19 mouse cellular contexts compared by ENCODE assay signal in the genomic region with DNA sequence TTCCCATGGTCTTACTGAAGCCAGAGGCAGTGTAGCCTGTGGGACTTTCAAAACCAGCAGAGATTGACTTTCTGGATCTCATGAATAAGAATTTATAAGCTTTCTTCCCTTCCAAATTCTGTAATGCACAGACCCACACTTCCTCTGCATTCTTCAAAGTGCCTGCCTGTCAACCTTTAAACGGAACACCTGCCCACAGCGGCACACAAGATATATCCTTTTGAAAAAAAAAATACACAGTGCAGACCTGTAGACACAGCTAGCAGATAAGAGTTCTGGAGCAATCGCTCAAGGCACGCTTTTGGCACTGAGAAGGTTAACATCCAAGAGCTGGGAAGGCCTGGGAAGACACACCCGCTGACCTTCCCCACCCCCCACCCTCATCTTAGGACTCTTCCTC.
DNase-seq lines count a peak whose midpoint lies in the region; ATAC-seq and TF ChIP-seq lines count a peak whose summit lies in the region.
"Had no signal": no experiment of that assay in that cellular context is flagged by ENCODE, and none has a peak within 500 bp of the region (broad histone marks: within the 10 kb centered on the region; RNA-seq: fewer than 3 reads in every experiment).

No protein-coding gene starts in this region.

- 50% methylated on average over 5 of the region's 5 CpGs for WGBS in heart, embryonic 10.5 days
- WGBS in heart, embryonic 12.5 days: 40% methylated on average over 5 of the region's 5 CpGs
- 31% methylated on average over 5 of the region's 5 CpGs for WGBS in stomach, embryonic 15.5 days

- H3K9ac ChIP-seq in heart, embryonic 12.5 days: no peak overlapping the region
- no peak overlapping the region for H3K9ac ChIP-seq in stomach, embryonic 15.5 days
- H3K9ac ChIP-seq: hindbrain, embryonic 14.5 days; limb, embryonic 13.5 days; liver, postnatal 0 days had no signal

- H3K9me3 ChIP-seq in heart, embryonic 10.5 days: no peaks in the 10 kb centered on the region
- no peaks in the 10 kb centered on the region for H3K9me3 ChIP-seq in heart, embryonic 12.5 days (replicated peaks)
- H3K9me3 ChIP-seq in stomach, embryonic 15.5 days: no peaks in the 10 kb centered on the region
- H3K9me3 ChIP-seq: limb, embryonic 13.5 days had no signal

- TF ChIP-seq CTCF in layer of hippocampus, adult 2 months (conservative IDR thresholded peaks at IDR 0.05): no peak

- no peaks in the 10 kb centered on the region for H3K27me3 ChIP-seq in heart, embryonic 10.5 days (ENCODE audit: insufficient read depth, poor library complexity, severe bottlenecking)
- H3K27me3 ChIP-seq in heart, embryonic 12.5 days (replicated peaks): no peaks in the 10 kb centered on the region
- H3K27me3 ChIP-seq in stomach, embryonic 15.5 days (replicated peaks): no peaks in the 10 kb centered on the region
- H3K27me3 ChIP-seq: limb, embryonic 13.5 days had no signal

- peak overlapping the region; percentile 76 for H3K27ac ChIP-seq in heart, embryonic 10.5 days
- H3K27ac ChIP-seq in heart, embryonic 12.5 days (ENCODE audit: poor library complexity, severe bottlenecking): no peak overlapping the region
- H3K27ac ChIP-seq in layer of hippocampus, adult 2 months: peak overlapping the region; percentile 10; the same call in 1 of the 2 replicates
- H3K27ac ChIP-seq in stomach, embryonic 15.5 days: peak overlapping the region; percentile 61; the same call in 1 of the 2 replicates
- H3K27ac ChIP-seq: hindbrain, embryonic 14.5 days; limb, embryonic 13.5 days had no signal

- no peak for ATAC-seq in heart, embryonic 12.5 days (ENCODE audit: insufficient number of reproducible peaks, low FRiP score)
- peak; percentile 10 for ATAC-seq in CD4-positive, CD25-positive, alpha-beta regulatory T cell, adult 4 months
- ATAC-seq in stomach, embryonic 15.5 days (ENCODE audit: insufficient read depth, low FRiP score, low read depth): no peak
- ATAC-seq: forebrain, embryonic 16.5 days; liver, postnatal 0 days had no signal

- no peak for DNase-seq in heart, embryonic 10.5 days (ENCODE audit: low spot score)
- DNase-seq in layer of hippocampus, adult 2 months (ENCODE audit: low spot score in 2 of 2): no peak
- DNase-seq in layer of hippocampus, adult 18-20 months (ENCODE audit: low spot score in 2 of 2): no peak
- DNase-seq in adrenal gland, adult 8-10 months: no peak
- DNase-seq in layer of hippocampus, adult 9-10 months (ENCODE audit: low spot score): no peak
- DNase-seq: adrenal gland, postnatal 14 days; B cell, adult 2 months; cerebellum, adult 9-11 months; heart, adult 18-20 months; kidney, adult 2 months; liver, postnatal 0 days; lung, postnatal 36 days had no signal

- H3K4me2 ChIP-seq in heart, embryonic 12.5 days: no peak overlapping the region
- no peak overlapping the region for H3K4me2 ChIP-seq in stomach, embryonic 15.5 days
- H3K4me2 ChIP-seq: hindbrain, embryonic 14.5 days; limb, embryonic 13.5 days; midbrain, embryonic 11.5 days had no signal

- H3K4me1 ChIP-seq in heart, embryonic 10.5 days: peaks cover 62% of the 10 kb centered on the region
- peaks cover 66% of the 10 kb centered on the region for H3K4me1 ChIP-seq in heart, embryonic 12.5 days (replicated peaks)
- peaks cover 41% of the 10 kb centered on the region for H3K4me1 ChIP-seq in stomach, embryonic 15.5 days

- H3K36me3 ChIP-seq in heart, embryonic 10.5 days: peaks cover 11% of the 10 kb centered on the region
- peaks cover 4% of the 10 kb centered on the region; the same call in 1 of the 2 replicates for H3K36me3 ChIP-seq in heart, embryonic 12.5 days
- no peaks in the 10 kb centered on the region for H3K36me3 ChIP-seq in stomach, embryonic 15.5 days
- H3K36me3 ChIP-seq: limb, embryonic 13.5 days had no signal

- no peak overlapping the region for H3K4me3 ChIP-seq in heart, embryonic 10.5 days
- H3K4me3 ChIP-seq in heart, embryonic 12.5 days: no peak overlapping the region
- H3K4me3 ChIP-seq in layer of hippocampus, adult 2 months: no peak overlapping the region
- no peak overlapping the region for H3K4me3 ChIP-seq in stomach, embryonic 15.5 days (replicated peaks)
- H3K4me3 ChIP-seq: limb, embryonic 13.5 days had no signal
